Mouse (Mus musculus): Measurements from ENCODE around the gene Glis3. TPM values are rescaled to one million over a fixed set of nuclear protein-coding genes. Genes with fewer than 3 reads are reported as not detected.

Glis3 gene
- polyA plus RNA-seq, 1 experiment from 2014 or later = 2.0 TPM

DNA sequence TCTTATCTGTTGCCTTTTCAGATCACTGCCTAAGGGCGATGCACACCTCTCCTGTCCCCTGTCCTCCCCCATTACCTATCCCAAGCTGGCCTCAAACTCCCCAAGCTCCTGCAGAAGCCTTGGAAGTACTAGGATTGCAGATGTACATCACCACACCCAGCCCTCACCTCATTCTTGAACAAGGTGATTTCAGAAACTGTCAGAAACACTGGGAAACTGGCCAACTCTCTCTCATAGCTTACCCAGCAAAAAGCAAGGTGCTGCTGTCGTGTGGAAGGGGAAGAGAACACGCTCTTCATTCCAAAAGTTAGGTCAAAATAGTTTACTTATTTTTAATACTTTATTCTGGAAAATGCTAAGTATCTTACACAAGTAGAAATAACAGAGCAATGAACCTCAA lies 160.6 kb downstream of the Glis3 start:
- ATAC-seq (no peak), DNase-seq (ENCODE audit: low spot score) (no peak)
- 53% methylated on average over 3 of the region's 3 CpGs for WGBS
- TF ChIP-seq EP300 (IDR thresholded peaks at IDR 0.05) (no peak), CTCF (IDR thresholded peaks at IDR 0.05) (no peak)
- H3K27me3 ChIP-seq (replicated peaks; ENCODE audit: insufficient read depth, low read length) = no peaks in the 10 kb centered on the region
- H3K9me3 ChIP-seq (ENCODE audit: low read length) = no peaks in the 10 kb centered on the region
- H3K4me2 ChIP-seq (replicated peaks; ENCODE audit: low read depth, low read length) = no peak overlapping the region
- peaks cover 7% of the 10 kb centered on the region; the same call in 1 of the 2 replicates for H3K4me1 ChIP-seq (ENCODE audit: insufficient read depth, low read depth, low read length)
- H3K4me3 ChIP-seq (ENCODE audit: low read depth, low read length) = no peak overlapping the region
- H3K27ac ChIP-seq (ENCODE audit: low read length) = no peak overlapping the region
- H3K9ac ChIP-seq (replicated peaks; ENCODE audit: low read depth) = no peak overlapping the region
- no peaks in the 10 kb centered on the region for H3K36me3 ChIP-seq (ENCODE audit: insufficient read depth, low read length)

DNA sequence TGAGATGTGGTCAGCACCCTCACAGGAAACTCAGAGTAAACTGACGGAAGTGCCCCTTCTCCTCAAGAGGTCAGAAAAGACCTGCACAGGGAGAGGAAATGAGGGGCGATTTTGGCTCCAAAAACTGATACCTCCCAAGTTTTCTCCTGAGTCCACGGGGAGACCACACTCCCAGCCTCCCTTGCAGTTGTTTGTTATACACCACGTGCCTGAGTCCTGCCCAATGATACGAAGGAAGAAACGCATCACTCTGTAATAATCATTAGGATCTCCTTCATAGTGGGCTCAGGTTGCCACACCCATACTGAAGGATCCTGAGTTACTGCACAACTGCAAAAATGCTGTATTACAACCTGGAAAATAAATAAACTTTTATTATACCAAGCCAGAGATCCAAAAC lies 161.0 kb downstream of the Glis3 start:
- no peak for DNase-seq (ENCODE audit: low spot score)
- no peak for TF ChIP-seq EP300 (IDR thresholded peaks at IDR 0.05)
- TF ChIP-seq CTCF (IDR thresholded peaks at IDR 0.05) = no peak
- Histone ChIP-seq H3K4me1 (ENCODE audit: insufficient read depth, low read depth, low read length) (peaks cover 7% of the 10 kb centered on the region; the same call in 1 of the 2 replicates), H3K9me3 (ENCODE audit: low read length) (no peaks in the 10 kb centered on the region), H3K27me3 (replicated peaks; ENCODE audit: insufficient read depth, low read length) (no peaks in the 10 kb centered on the region), H3K27ac (ENCODE audit: low read length) (no peak overlapping the region), H3K9ac (replicated peaks; ENCODE audit: low read depth) (no peak overlapping the region), H3K4me2 (replicated peaks; ENCODE audit: low read depth, low read length) (no peak overlapping the region), H3K36me3 (ENCODE audit: insufficient read depth, low read length) (no peaks in the 10 kb centered on the region), H3K4me3 (ENCODE audit: low read depth, low read length) (no peak overlapping the region)
- 62% methylated on average over 6 of the region's 6 CpGs for WGBS
- ATAC-seq = no peak

DNA sequence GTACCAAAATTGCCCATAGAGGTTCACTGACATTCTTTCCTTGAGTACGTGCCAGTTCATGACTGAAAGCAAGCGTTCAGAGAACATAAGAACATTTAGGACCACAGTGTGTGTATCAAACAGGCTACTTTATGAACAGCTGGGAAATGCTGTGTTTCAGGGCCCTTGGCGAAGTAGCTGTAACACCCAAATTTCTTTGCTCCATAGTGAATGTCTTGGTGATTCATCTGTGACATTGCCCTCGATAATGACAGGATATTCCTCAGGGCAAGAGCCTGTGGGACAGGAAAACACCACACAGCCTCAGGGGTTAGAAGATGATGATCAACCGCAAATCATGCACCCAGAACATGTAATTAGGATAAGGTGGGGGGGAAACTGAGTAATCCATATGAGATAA lies 161.6 kb downstream of the Glis3 start:
- peak; percentile 73 for DNase-seq (ENCODE audit: low spot score)
- Histone ChIP-seq H3K27ac (ENCODE audit: low read length) (no peak overlapping the region), H3K36me3 (ENCODE audit: insufficient read depth, low read length) (no peaks in the 10 kb centered on the region), H3K4me3 (ENCODE audit: low read depth, low read length) (no peak overlapping the region), H3K9me3 (ENCODE audit: low read length) (no peaks in the 10 kb centered on the region), H3K27me3 (replicated peaks; ENCODE audit: insufficient read depth, low read length) (no peaks in the 10 kb centered on the region), H3K4me2 (replicated peaks; ENCODE audit: low read depth, low read length) (no peak overlapping the region), H3K4me1 (ENCODE audit: insufficient read depth, low read depth, low read length) (peaks cover 7% of the 10 kb centered on the region; the same call in 1 of the 2 replicates), H3K9ac (replicated peaks; ENCODE audit: low read depth) (no peak overlapping the region)
- 39% methylated on average over 5 of the region's 5 CpGs for WGBS
- TF ChIP-seq EP300 (IDR thresholded peaks at IDR 0.05) (peak; percentile 45; the same call in 1 of the 2 replicates), CTCF (IDR thresholded peaks at IDR 0.05) (no peak)
- ATAC-seq = peak; percentile 62; the same call in 1 of the 2 replicates

DNA sequence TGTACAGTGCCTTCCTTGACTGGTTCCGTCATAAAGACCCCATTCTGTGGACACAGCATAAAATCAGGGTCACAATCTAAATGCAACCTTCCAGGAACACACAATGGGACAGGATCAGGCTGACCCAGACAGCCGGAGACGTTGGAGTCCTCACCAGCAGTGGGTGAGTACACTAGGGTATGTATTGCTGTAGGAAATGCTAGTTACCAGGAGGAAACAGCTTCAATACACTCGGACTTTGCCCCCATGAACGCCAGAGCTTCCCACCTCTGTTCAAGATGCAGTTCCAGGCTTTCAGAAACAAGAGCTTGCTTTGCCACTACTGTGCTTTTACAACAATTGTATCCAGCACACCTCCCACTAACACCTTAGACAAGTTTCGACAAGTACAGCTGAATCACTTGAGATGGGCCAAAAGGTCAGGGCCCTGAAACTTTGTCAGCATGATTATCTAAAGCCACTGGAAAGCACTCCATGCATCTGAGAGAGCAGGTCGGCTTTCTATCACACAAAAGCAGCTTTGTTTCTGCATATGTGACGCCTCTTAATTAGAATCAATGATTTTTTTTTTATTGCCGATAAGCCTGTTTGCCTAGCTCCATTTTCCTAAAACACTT lies 162.3 kb downstream of the Glis3 start:
- no peak for ATAC-seq
- DNase-seq (ENCODE audit: low spot score) = no peak

DNA sequence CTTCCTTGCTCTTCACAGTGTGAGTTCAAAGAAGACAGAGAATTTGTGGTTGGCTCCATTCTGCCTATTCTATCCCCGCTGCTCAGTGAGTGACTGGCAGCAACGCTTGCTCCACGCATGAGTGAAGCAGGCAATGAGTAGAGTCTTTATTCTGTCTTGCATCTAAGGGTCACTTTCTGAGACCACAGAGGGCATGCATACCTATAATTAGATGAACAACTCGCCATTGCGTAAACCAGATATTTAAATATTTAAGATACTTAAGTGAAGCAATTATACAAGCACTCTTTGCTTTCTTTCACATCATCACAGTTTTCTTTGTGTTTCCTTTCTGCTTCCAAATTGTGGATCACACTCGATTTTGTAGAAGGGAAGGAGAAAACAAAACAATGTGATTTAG lies 163.4 kb downstream of the Glis3 start:
- H3K36me3 ChIP-seq (ENCODE audit: insufficient read depth, low read length) = no peaks in the 10 kb centered on the region
- peaks cover 7% of the 10 kb centered on the region; the same call in 1 of the 2 replicates for H3K4me1 ChIP-seq (ENCODE audit: insufficient read depth, low read depth, low read length)
- whole genome bisulfite sequencing = 78% methylated on average over 6 of the region's 6 CpGs
- H3K9me3 ChIP-seq (ENCODE audit: low read length) = no peaks in the 10 kb centered on the region
- no peak for DNase-seq (ENCODE audit: low spot score)
- H3K27me3 ChIP-seq (replicated peaks; ENCODE audit: insufficient read depth, low read length) = no peaks in the 10 kb centered on the region
- TF ChIP-seq EP300 (IDR thresholded peaks at IDR 0.05) = no peak
- no peak for TF ChIP-seq CTCF (IDR thresholded peaks at IDR 0.05)
- H3K27ac ChIP-seq (ENCODE audit: low read length) = no peak overlapping the region
- H3K4me3 ChIP-seq (ENCODE audit: low read depth, low read length) = no peak overlapping the region
- H3K4me2 ChIP-seq (replicated peaks; ENCODE audit: low read depth, low read length) = no peak overlapping the region
- no peak for ATAC-seq
- no peak overlapping the region for H3K9ac ChIP-seq (replicated peaks; ENCODE audit: low read depth)

More for the DNA sequence above, 162.3 kb downstream of the Glis3 start:
- no peak overlapping the region for H3K4me3 ChIP-seq (ENCODE audit: low read depth, low read length)
- WGBS = 47% methylated on average over 9 of the region's 9 CpGs
- TF ChIP-seq EP300 (IDR thresholded peaks at IDR 0.05) (no peak), CTCF (IDR thresholded peaks at IDR 0.05) (no peak)
- H3K36me3 ChIP-seq (ENCODE audit: insufficient read depth, low read length) = no peaks in the 10 kb centered on the region
- peaks cover 7% of the 10 kb centered on the region; the same call in 1 of the 2 replicates for H3K4me1 ChIP-seq (ENCODE audit: insufficient read depth, low read depth, low read length)
- H3K27me3 ChIP-seq (replicated peaks; ENCODE audit: insufficient read depth, low read length) = no peaks in the 10 kb centered on the region
- no peak overlapping the region for H3K4me2 ChIP-seq (replicated peaks; ENCODE audit: low read depth, low read length)
- H3K9ac ChIP-seq (replicated peaks; ENCODE audit: low read depth) = no peak overlapping the region
- no peak overlapping the region for H3K27ac ChIP-seq (ENCODE audit: low read length)
- H3K9me3 ChIP-seq (ENCODE audit: low read length) = no peaks in the 10 kb centered on the region

DNA sequence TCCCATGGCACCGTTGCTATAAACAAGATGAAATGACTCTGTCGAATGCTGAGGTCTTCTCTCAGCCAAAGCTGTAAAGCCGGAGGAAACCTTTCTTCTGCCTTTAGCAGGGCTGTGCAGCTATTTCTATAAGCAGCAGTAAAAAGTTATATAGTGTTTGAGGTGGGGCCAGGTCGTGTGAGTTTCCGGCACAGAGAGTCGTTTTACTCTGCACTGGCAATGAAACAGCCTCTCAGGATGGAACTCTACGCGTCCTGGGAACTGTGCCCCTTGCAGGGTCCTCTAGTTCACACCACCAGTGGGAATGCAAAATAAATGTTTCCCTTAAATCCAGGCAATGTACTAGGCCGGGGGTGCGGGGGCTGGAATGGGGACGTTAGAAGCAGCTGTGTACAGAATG lies 167.4 kb downstream of the Glis3 start:
- no peak for TF ChIP-seq EP300 (IDR thresholded peaks at IDR 0.05)
- no peak for TF ChIP-seq CTCF (IDR thresholded peaks at IDR 0.05)
- Histone ChIP-seq H3K27me3 (replicated peaks; ENCODE audit: insufficient read depth, low read length) (no peaks in the 10 kb centered on the region), H3K27ac (ENCODE audit: low read length) (no peak overlapping the region), H3K4me1 (ENCODE audit: insufficient read depth, low read depth, low read length) (peaks cover 3% of the 10 kb centered on the region; the same call in 1 of the 2 replicates), H3K4me2 (replicated peaks; ENCODE audit: low read depth, low read length) (no peak overlapping the region), H3K4me3 (ENCODE audit: low read depth, low read length) (no peak overlapping the region), H3K9ac (replicated peaks; ENCODE audit: low read depth) (no peak overlapping the region), H3K9me3 (ENCODE audit: low read length) (no peaks in the 10 kb centered on the region), H3K36me3 (ENCODE audit: insufficient read depth, low read length) (no peaks in the 10 kb centered on the region)
- ATAC-seq (no peak), DNase-seq (ENCODE audit: low spot score) (no peak)
- WGBS = 66% methylated on average over 11 of the region's 11 CpGs
